Mouse (Mus musculus) testis, adult 2 months (tissue): ENCODE results near the gene Cdipt.

Experiments used
- CTCF ChIP-seq: fragments of 200-500 bp; IDR thresholded peaks from 2 replicates; pipeline ENCODE4 v1.5.1; 2012; ENCODE audit warnings: low read depth, mild to moderate bottlenecking, inconsistent platforms, low read length, moderate library complexity; ENCODE audit not compliant: control insufficient read depth, insufficient read depth, insufficient replicate concordance
- POLR2A ChIP-seq: fragments of 200-500 bp; IDR thresholded peaks from 2 replicates; pipeline ENCODE4 v1.6.1; 2012; ENCODE audit warnings: low read depth, mild to moderate bottlenecking, inconsistent platforms, low read length, moderate library complexity; ENCODE audit not compliant: control insufficient read depth

DNA sequence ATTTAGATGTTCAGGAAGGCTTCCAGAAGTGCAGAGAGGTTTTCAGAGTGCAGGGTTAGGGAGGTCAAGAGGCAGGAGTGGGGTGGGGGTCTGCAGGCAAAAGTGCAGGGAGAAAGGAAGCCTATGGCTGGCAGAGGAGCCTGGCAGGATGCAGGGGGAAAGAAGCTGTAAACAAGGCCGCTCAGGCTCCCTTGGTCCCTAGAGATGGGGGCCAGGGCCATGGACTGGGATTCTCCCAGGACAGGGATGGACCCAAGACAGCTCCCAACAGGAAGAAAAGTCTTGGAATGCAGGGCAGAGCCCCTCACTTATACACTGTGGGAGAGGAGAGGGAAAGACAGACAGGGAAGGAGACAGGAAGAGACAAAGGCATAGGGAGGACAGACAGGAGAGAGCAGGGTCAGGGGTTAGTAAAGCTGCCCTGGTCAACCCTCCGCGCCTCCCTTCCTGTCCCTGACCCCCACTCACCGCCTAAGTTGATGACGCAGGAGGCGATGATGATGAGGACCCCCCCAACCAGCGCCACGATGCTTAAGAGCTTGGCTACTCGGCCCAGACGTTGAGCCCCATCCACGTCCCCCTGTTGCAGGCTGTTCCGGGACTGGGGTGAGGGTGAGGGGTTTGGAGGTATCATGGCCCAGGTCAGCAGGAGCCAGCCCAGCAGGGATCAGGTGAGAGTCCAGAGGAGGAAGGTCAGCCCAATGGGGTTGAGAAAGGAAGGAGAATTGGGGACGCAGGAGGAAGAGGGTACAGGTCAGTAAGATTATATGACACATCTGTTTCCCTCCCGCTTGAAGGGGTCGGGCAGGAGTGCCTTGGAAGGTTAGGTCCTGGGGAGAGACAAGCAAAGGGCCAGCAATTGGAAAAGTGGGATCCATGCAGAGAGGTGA lies 42.9 kb downstream of the Cdipt start:
- TF ChIP-seq CTCF (no peak), POLR2A (no peak)
